Mouse (Mus musculus) urinary bladder, adult 2 months (tissue): ENCODE data around the gene Gm32742. TPM values are rescaled to one million over a fixed set of nuclear protein-coding genes. Genes with fewer than 3 reads are reported as not detected.

Experiments
- polyA plus RNA-seq: library from polyadenylated mRNA; depleted of rRNA; stranded (reverse); fragments of >200 nt; gene quantifications from 2 replicates; pipeline ENCODE4 v1.2.3, GENCODE M21; 2012; rRNA removed

Gm32742 gene
- polyA plus RNA-seq, 1 experiment: 0.01 TPM

Other genes starting within 250 kb of the Gm32742 start
- 17.4 and 19.2 TPM in 2 replicates for gene Sik2, start 156.4 kb downstream of the Gm32742 start, polyA plus RNA-seq
- gene Btg4, start 104.6 kb downstream of the Gm32742 start, polyA plus RNA-seq: 0.10 TPM in 1 of 2 replicates, not detected in the other
- 7.0 and 10.2 TPM in 2 replicates for gene Layn, start 88.4 kb downstream of the Gm32742 start, polyA plus RNA-seq
- gene 4833427G06Rik, start 63.4 kb downstream of the Gm32742 start, polyA plus RNA-seq: not detected in 2 replicates
- 0.08 and 0.25 TPM in 2 replicates for gene Pou2af1, start 48.2 kb upstream of the Gm32742 start, polyA plus RNA-seq
- 3.7 and 4.4 TPM in 2 replicates for gene Colca2, start 113.1 kb upstream of the Gm32742 start, polyA plus RNA-seq
- gene 1810046K07Rik, start 163.4 kb upstream of the Gm32742 start, polyA plus RNA-seq: not detected in 2 replicates